Mouse (Mus musculus): ENCODE data around the gene Tes. TPM values are rescaled to one million over a fixed set of nuclear protein-coding genes. Genes with fewer than 3 reads are reported as not detected.

Tes gene
- polyA plus RNA-seq, 1 experiment = 1.9 TPM

- TF ChIP-seq CTCF (IDR thresholded peaks at IDR 0.05; ENCODE audit: extremely low read depth, insufficient read depth, low read length) = no peak
- TF ChIP-seq POLR2A (IDR thresholded peaks at IDR 0.05; ENCODE audit: extremely low read depth, insufficient read depth, low read length) = no peak
- Histone ChIP-seq H3K4me1 (ENCODE audit: control insufficient read depth, insufficient read depth, low read length) (0 out of 2 replicates have a peak, but pooled peaks cover 2% of the 10 kb centered on the region), H3K4me3 (ENCODE audit: insufficient read depth, low read length) (no peak overlapping the region), H3K27ac (ENCODE audit: insufficient read depth, low read length) (no peak overlapping the region)
These were observed 54.7 kb downstream of the Tes start for GRCm38 (mm10) chr6:17119521-17120232.

- TF ChIP-seq CTCF (IDR thresholded peaks at IDR 0.05; ENCODE audit: extremely low read depth, insufficient read depth, low read length) = no peak
- no peak for TF ChIP-seq POLR2A (IDR thresholded peaks at IDR 0.05; ENCODE audit: extremely low read depth, insufficient read depth, low read length)
- H3K4me3 ChIP-seq (ENCODE audit: insufficient read depth, low read length) = no peak overlapping the region
- peaks cover 1% of the 10 kb centered on the region; the same call in 1 of the 2 replicates for H3K4me1 ChIP-seq (ENCODE audit: control insufficient read depth, insufficient read depth, low read length)
- no peak overlapping the region for H3K27ac ChIP-seq (ENCODE audit: insufficient read depth, low read length)
These were observed 75.1 kb downstream of the Tes start for GRCm38 (mm10) chr6:17140021-17140420.

GRCm38 (mm10) chr6:17142577-17143359 lies 77.8 kb downstream of the Tes start:
- H3K4me3 ChIP-seq (ENCODE audit: insufficient read depth, low read length) = no peak overlapping the region
- TF ChIP-seq POLR2A (IDR thresholded peaks at IDR 0.05; ENCODE audit: extremely low read depth, insufficient read depth, low read length) = no peak
- no peak for TF ChIP-seq CTCF (IDR thresholded peaks at IDR 0.05; ENCODE audit: extremely low read depth, insufficient read depth, low read length)
- H3K27ac ChIP-seq (ENCODE audit: insufficient read depth, low read length) = no peak overlapping the region; the same call in 1 of the 2 replicates
- peaks cover 1% of the 10 kb centered on the region; the same call in 1 of the 2 replicates for H3K4me1 ChIP-seq (ENCODE audit: control insufficient read depth, insufficient read depth, low read length)

GRCm38 (mm10) chr6:17151071-17151715 lies 86.2 kb downstream of the Tes start:
- H3K27ac ChIP-seq (ENCODE audit: insufficient read depth, low read length) = 0 out of 2 replicates have a peak overlapping the region, but pooled peaks have one; percentile 67
- TF ChIP-seq CTCF (IDR thresholded peaks at IDR 0.05; ENCODE audit: extremely low read depth, insufficient read depth, low read length) (no peak), POLR2A (IDR thresholded peaks at IDR 0.05; ENCODE audit: extremely low read depth, insufficient read depth, low read length) (no peak)
- no peak overlapping the region for H3K4me3 ChIP-seq (ENCODE audit: insufficient read depth, low read length)
- peaks cover 2% of the 10 kb centered on the region; the same call in 1 of the 2 replicates for H3K4me1 ChIP-seq (ENCODE audit: control insufficient read depth, insufficient read depth, low read length)

- TF ChIP-seq POLR2A (IDR thresholded peaks at IDR 0.05; ENCODE audit: extremely low read depth, insufficient read depth, low read length) (no peak), CTCF (IDR thresholded peaks at IDR 0.05; ENCODE audit: extremely low read depth, insufficient read depth, low read length) (no peak)
- Histone ChIP-seq H3K4me1 (ENCODE audit: control insufficient read depth, insufficient read depth, low read length) (peaks cover 2% of the 10 kb centered on the region; the same call in 1 of the 2 replicates), H3K27ac (ENCODE audit: insufficient read depth, low read length) (no peak overlapping the region), H3K4me3 (ENCODE audit: insufficient read depth, low read length) (no peak overlapping the region)
These were observed 87.6 kb downstream of the Tes start for GRCm38 (mm10) chr6:17152551-17152950.

Other genes with a start within 250 kb of the Tes start
- 0.06 and 0.08 TPM in 2 replicates for gene Tfec, start 166.7 kb upstream of the Tes start, polyA plus RNA-seq (2012; rRNA removed)
- 31.8 and 32.4 TPM in 2 replicates for gene Cav2, start 216.0 kb downstream of the Tes start, polyA plus RNA-seq (2012; rRNA removed)
- 22.5 and 25.1 TPM in 2 replicates for gene Cav1, start 241.2 kb downstream of the Tes start, polyA plus RNA-seq (2012; rRNA removed)

Measured in cortical plate, adult 2 months (tissue).